Mouse (Mus musculus): ENCODE results near the gene Ntrk1. TPM values are rescaled to one million over a fixed set of nuclear protein-coding genes. Genes with fewer than 3 reads are reported as not detected.
A peak's percentile ranks its signal among the peaks of the same experiment; 100 is the strongest.

Gene Ntrk1
- polyA plus RNA-seq, 1 experiment from 2014 or later: 5.4 TPM

- Histone ChIP-seq H3K36me3 (ENCODE audit: control insufficient read depth, insufficient read depth, low read length) (peaks cover 39% of the 10 kb centered on the region), H3K4me2 (replicated peaks; ENCODE audit: low read depth, low read length) (no peak overlapping the region), H3K4me3 (ENCODE audit: low read length) (no peak overlapping the region), H3K9me3 (ENCODE audit: control insufficient read depth, low read length) (no peaks in the 10 kb centered on the region), H3K4me1 (ENCODE audit: control insufficient read depth, insufficient read depth, low read length) (peaks cover 18% of the 10 kb centered on the region), H3K27me3 (ENCODE audit: control insufficient read depth, insufficient read depth, low read length) (no peaks in the 10 kb centered on the region), H3K9ac (ENCODE audit: low read depth, low read length) (no peak overlapping the region), H3K27ac (ENCODE audit: low read depth, low read length) (no peak overlapping the region)
- whole genome bisulfite sequencing: 84% methylated on average over 5 of the region's 5 CpGs
- no peak for ATAC-seq (ENCODE audit: low FRiP score, low TSS enrichment)
These were observed 56.1 kb downstream of the Ntrk1 start for GRCm38 (mm10) chr3:87738906-87739305.

DNA sequence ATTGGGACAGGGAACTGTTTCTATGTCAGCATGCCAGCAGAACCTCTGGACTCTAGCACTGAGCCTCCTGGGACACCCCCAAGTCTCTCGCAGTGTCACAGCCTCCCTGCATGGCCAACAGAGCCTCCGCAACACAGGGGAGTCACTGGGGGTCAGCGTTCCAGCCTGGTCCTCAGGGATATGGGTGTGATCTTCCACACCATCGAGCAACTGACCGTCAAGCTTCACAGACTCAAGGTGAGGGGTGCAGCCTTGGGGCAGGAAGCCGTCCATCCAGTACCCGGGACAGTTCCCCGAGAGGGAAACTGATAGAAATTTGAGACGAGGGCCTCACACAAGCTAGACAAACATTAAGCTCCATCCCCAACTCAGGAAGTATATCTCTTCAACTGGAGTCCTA is 59.6 kb downstream of the Ntrk1 start:
- H3K4me3 ChIP-seq (ENCODE audit: low read length): no peak overlapping the region
- no peak overlapping the region for H3K4me2 ChIP-seq (replicated peaks; ENCODE audit: low read depth, low read length)
- no peak overlapping the region for H3K9ac ChIP-seq (ENCODE audit: low read depth, low read length)
- H3K36me3 ChIP-seq (ENCODE audit: control insufficient read depth, insufficient read depth, low read length): peaks cover 67% of the 10 kb centered on the region
- 16% methylated on average over 9 of the region's 9 CpGs for WGBS
- peaks cover 18% of the 10 kb centered on the region for H3K4me1 ChIP-seq (ENCODE audit: control insufficient read depth, insufficient read depth, low read length)
- H3K27ac ChIP-seq (ENCODE audit: low read depth, low read length): 0 out of 2 replicates have a peak overlapping the region, but pooled peaks have one; percentile 47
- ATAC-seq (ENCODE audit: low FRiP score, low TSS enrichment): 0 out of 2 replicates have a peak, but pooled peaks have one; percentile 43
- H3K27me3 ChIP-seq (ENCODE audit: control insufficient read depth, insufficient read depth, low read length): no peaks in the 10 kb centered on the region
- H3K9me3 ChIP-seq (ENCODE audit: control insufficient read depth, low read length): no peaks in the 10 kb centered on the region

DNA sequence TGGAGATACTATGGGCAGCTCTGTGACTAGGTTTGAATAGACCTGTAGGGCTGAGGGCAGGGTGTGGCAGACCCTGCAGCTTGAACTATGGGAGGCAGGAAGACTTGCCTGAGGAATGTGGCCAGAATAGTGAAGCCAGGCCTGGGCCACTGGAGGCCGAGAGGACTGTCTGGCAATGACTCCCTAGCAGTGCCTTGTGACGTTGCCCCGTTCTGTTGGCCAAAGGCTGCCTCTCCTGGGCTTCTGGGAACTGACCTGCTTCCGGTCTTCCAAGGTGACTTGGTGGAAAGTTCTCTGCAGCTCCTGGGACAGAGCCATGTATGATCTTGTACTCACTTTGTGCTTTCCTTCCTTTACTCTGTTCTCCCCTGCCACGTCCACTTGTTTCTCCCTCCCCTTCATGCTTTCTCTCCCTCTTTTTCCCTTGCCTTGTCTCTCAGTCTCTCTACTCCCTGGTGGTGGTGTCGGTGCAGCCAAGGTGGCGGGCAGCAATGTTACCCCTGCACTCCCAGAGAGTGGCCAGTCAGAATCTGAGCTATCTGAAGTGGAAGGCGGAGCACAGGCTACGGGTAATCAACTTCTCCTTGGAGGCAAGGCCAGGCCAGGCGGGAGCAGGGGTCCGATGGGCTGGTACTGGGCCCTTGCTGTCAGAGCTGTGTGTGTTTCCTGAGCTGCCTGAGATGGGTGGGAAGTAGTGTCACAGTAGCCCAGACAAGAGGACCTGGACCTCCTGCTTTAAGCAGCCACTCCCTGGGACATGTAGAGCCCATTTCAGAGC is 60.8 kb downstream of the Ntrk1 start:
- H3K27me3 ChIP-seq (ENCODE audit: control insufficient read depth, insufficient read depth, low read length): no peaks in the 10 kb centered on the region
- ATAC-seq (ENCODE audit: low FRiP score, low TSS enrichment): peak; percentile 29; the same call in 1 of the 2 replicates
- H3K36me3 ChIP-seq (ENCODE audit: control insufficient read depth, insufficient read depth, low read length): peaks cover 73% of the 10 kb centered on the region
- no peak overlapping the region for H3K4me3 ChIP-seq (ENCODE audit: low read length)
- no peak overlapping the region for H3K9ac ChIP-seq (ENCODE audit: low read depth, low read length)
- no peaks in the 10 kb centered on the region for H3K9me3 ChIP-seq (ENCODE audit: control insufficient read depth, low read length)
- peaks cover 18% of the 10 kb centered on the region for H3K4me1 ChIP-seq (ENCODE audit: control insufficient read depth, insufficient read depth, low read length)
- no peak overlapping the region for H3K27ac ChIP-seq (ENCODE audit: low read depth, low read length)
- 63% methylated on average over 11 of the region's 11 CpGs for WGBS
- no peak overlapping the region for H3K4me2 ChIP-seq (replicated peaks; ENCODE audit: low read depth, low read length)

GRCm38 (mm10) chr3:87733098-87733497 is 61.9 kb downstream of the Ntrk1 start:
- Histone ChIP-seq H3K9ac (ENCODE audit: low read depth, low read length) (no peak overlapping the region), H3K27ac (ENCODE audit: low read depth, low read length) (no peak overlapping the region), H3K4me1 (ENCODE audit: control insufficient read depth, insufficient read depth, low read length) (peaks cover 18% of the 10 kb centered on the region), H3K27me3 (ENCODE audit: control insufficient read depth, insufficient read depth, low read length) (no peaks in the 10 kb centered on the region), H3K9me3 (ENCODE audit: control insufficient read depth, low read length) (no peaks in the 10 kb centered on the region), H3K36me3 (ENCODE audit: control insufficient read depth, insufficient read depth, low read length) (peaks cover 79% of the 10 kb centered on the region), H3K4me2 (replicated peaks; ENCODE audit: low read depth, low read length) (no peak overlapping the region), H3K4me3 (ENCODE audit: low read length) (no peak overlapping the region)
- no peak for ATAC-seq (ENCODE audit: low FRiP score, low TSS enrichment)
- WGBS: 85% methylated on average over 4 of the region's 4 CpGs

DNA sequence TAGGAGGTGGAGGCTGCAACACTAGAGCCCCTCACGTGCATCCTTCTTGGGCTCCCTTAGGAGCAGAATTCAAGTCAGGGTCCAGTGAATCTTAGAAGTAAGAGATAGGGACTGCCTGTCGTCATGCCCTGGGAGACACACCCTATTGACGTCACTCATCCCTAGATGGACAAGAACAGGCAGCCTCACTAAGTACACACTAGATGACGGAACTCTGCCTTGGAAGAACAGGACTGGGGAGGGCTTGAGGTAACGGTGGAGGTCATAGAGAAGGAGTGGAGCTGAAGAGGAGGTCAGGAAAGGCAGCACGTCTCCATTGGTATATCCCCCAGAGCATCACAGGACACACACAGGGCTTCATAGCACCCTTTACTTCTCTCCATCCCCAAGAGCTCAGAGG is 66.3 kb downstream of the Ntrk1 start:
- H3K36me3 ChIP-seq (ENCODE audit: control insufficient read depth, insufficient read depth, low read length): peaks cover 78% of the 10 kb centered on the region
- no peak overlapping the region for H3K4me3 ChIP-seq (ENCODE audit: low read length)
- H3K9ac ChIP-seq (ENCODE audit: low read depth, low read length): no peak overlapping the region
- H3K27me3 ChIP-seq (ENCODE audit: control insufficient read depth, insufficient read depth, low read length): no peaks in the 10 kb centered on the region
- ATAC-seq (ENCODE audit: low FRiP score, low TSS enrichment): no peak
- 88% methylated on average over 6 of the region's 6 CpGs for WGBS
- H3K9me3 ChIP-seq (ENCODE audit: control insufficient read depth, low read length): no peaks in the 10 kb centered on the region
- H3K27ac ChIP-seq (ENCODE audit: low read depth, low read length): no peak overlapping the region
- no peaks in the 10 kb centered on the region for H3K4me1 ChIP-seq (ENCODE audit: control insufficient read depth, insufficient read depth, low read length)
- H3K4me2 ChIP-seq (replicated peaks; ENCODE audit: low read depth, low read length): no peak overlapping the region

Other genes starting within 250 kb of the Ntrk1 start
- 11.0 and 21.9 TPM in 2 replicates for gene Arhgef11, start 177.6 kb downstream of the Ntrk1 start, polyA plus RNA-seq (2014; fragmentation: Nextera tagmentation; extraction: Ambion mirVana)
- gene Lrrc71, start 46.5 kb downstream of the Ntrk1 start, polyA plus RNA-seq (2014; fragmentation: Nextera tagmentation; extraction: Ambion mirVana): 0.87 and 0.89 TPM in 2 replicates
- 0.95 and 0.97 TPM in 2 replicates for gene Insrr, start 1.8 kb upstream of the Ntrk1 start, polyA plus RNA-seq (2014; fragmentation: Nextera tagmentation; extraction: Ambion mirVana)
- gene Pear1, start 29.1 kb upstream of the Ntrk1 start, polyA plus RNA-seq (2014; fragmentation: Nextera tagmentation; extraction: Ambion mirVana): 25.3 and 41.0 TPM in 2 replicates
- gene Sh2d2a, start 51.6 kb upstream of the Ntrk1 start, polyA plus RNA-seq (2014; fragmentation: Nextera tagmentation; extraction: Ambion mirVana): 0.22 TPM in 1 of 2 replicates, not detected in the other
- gene Prcc, start 90.4 kb upstream of the Ntrk1 start, polyA plus RNA-seq (2014; fragmentation: Nextera tagmentation; extraction: Ambion mirVana): 15.6 and 16.6 TPM in 2 replicates
- gene Hdgf, start 111.2 kb upstream of the Ntrk1 start, polyA plus RNA-seq (2014; fragmentation: Nextera tagmentation; extraction: Ambion mirVana): 231 and 254 TPM in 2 replicates
- 76.7 and 81.0 TPM in 2 replicates for gene Mrpl24, start 124.3 kb upstream of the Ntrk1 start, polyA plus RNA-seq (2014; fragmentation: Nextera tagmentation; extraction: Ambion mirVana)
- 34.6 and 45.5 TPM in 2 replicates for gene Isg20l2, start 135.2 kb upstream of the Ntrk1 start, polyA plus RNA-seq (2014; fragmentation: Nextera tagmentation; extraction: Ambion mirVana)
- 19.3 and 21.6 TPM in 2 replicates for gene Rrnad1, start 135.6 kb upstream of the Ntrk1 start, polyA plus RNA-seq (2014; fragmentation: Nextera tagmentation; extraction: Ambion mirVana)
- gene Crabp2, start 153.5 kb upstream of the Ntrk1 start, polyA plus RNA-seq (2014; fragmentation: Nextera tagmentation; extraction: Ambion mirVana): 113 and 169 TPM in 2 replicates
- gene Nes, start 175.9 kb upstream of the Ntrk1 start, polyA plus RNA-seq (2014; fragmentation: Nextera tagmentation; extraction: Ambion mirVana): 14.8 and 26.1 TPM in 2 replicates
- gene Bcan, start 205.1 kb upstream of the Ntrk1 start, polyA plus RNA-seq (2014; fragmentation: Nextera tagmentation; extraction: Ambion mirVana): not detected in 2 replicates
- not detected in 2 replicates for gene Hapln2, start 232.4 kb upstream of the Ntrk1 start, polyA plus RNA-seq (2014; fragmentation: Nextera tagmentation; extraction: Ambion mirVana)
- 48.1 and 48.6 TPM in 2 replicates for gene Gpatch4, start 247.9 kb upstream of the Ntrk1 start, polyA plus RNA-seq (2014; fragmentation: Nextera tagmentation; extraction: Ambion mirVana)